Mouse (Mus musculus) midbrain, embryonic 11.5 days (tissue): ENCODE results near the gene Negr1. TPM values are rescaled to one million over a fixed set of nuclear protein-coding genes. Genes with fewer than 3 reads are reported as not detected.
A peak's percentile ranks its signal among the peaks of the same experiment; 100 is the strongest.

ENCODE experiments used
- ATAC-seq: fragments of 200-750 bp; cut with Nextera tagmentation; 2 replicates; pipeline ENCODE4 v1.8.0; 2017; ENCODE audit warnings: moderate TSS enrichment, moderate library complexity; ENCODE audit not compliant: low FRiP score
- DNase-seq: peaks from one replicate; pipeline ENCODE4 v3.0.0; 2015; ENCODE audit warnings: low spot score; ENCODE audit errors: missing footprints
- H3K27ac ChIP-seq: fragments of 300-500 bp; sonication (generic); 2 replicates; pipeline ENCODE4 v1.5.1; 2014; ENCODE audit warnings: low read depth, low read length
- H3K27me3 ChIP-seq: fragments of 300-500 bp; sonication (generic); 2 replicates; pipeline ENCODE4 v1.6.1; 2014; ENCODE audit warnings: mild to moderate bottlenecking, low read length, moderate library complexity, mixed read lengths; ENCODE audit not compliant: control insufficient read depth, insufficient read depth
- H3K36me3 ChIP-seq: fragments of 300-500 bp; sonication (generic); 2 replicates; pipeline ENCODE4 v1.6.1; 2014; ENCODE audit warnings: mild to moderate bottlenecking, low read length, moderate library complexity, mixed read lengths; ENCODE audit not compliant: control insufficient read depth, insufficient read depth
- H3K4me1 ChIP-seq: fragments of 300-500 bp; sonication (generic); 2 replicates; pipeline ENCODE4 v1.6.1; 2014; ENCODE audit warnings: low read length; ENCODE audit not compliant: control insufficient read depth, insufficient read depth
- H3K4me2 ChIP-seq: fragments of 300-500 bp; sonication (generic); 2 replicates; pipeline ENCODE4 v1.6.1; 2014; ENCODE audit warnings: mild to moderate bottlenecking, moderate library complexity
- H3K4me3 ChIP-seq: fragments of 300-500 bp; sonication (generic); 2 replicates; pipeline ENCODE4 v1.5.1; 2014; ENCODE audit warnings: low read depth, low read length
- H3K9ac ChIP-seq: fragments of 300-500 bp; sonication (generic); 2 replicates; pipeline ENCODE4 v1.6.1; 2014; ENCODE audit warnings: low read length
- H3K9me3 ChIP-seq: fragments of 300-500 bp; sonication (generic); 2 replicates; pipeline ENCODE4 v1.6.1; 2016; ENCODE audit warnings: low read length; ENCODE audit not compliant: control insufficient read depth
- WGBS: fragments of 180-500 bp; shearing (Covaris S2); extraction: QIAGEN DNeasy Blood & Tissue Kit; methylation state at CpG from one replicate; pipeline ENCODE4 v1.1.7; 2014; 5-methylcytosine and 5-hydroxymethylcytosine counted together
- polyA plus RNA-seq: library from polyadenylated mRNA; unstranded; fragments of >200 nt; fragmentation: Nextera tagmentation; extraction: Ambion mirVana; gene quantifications from 2 replicates; pipeline ENCODE4 v1.2.1, GENCODE M21; 2014

Negr1 gene
- polyA plus RNA-seq, 1 experiment from 2014 or later = 4.4 TPM

- ATAC-seq = peak; percentile 30; the same call in 1 of the 2 replicates
- H3K9ac ChIP-seq = no peak overlapping the region
- no peaks in the 10 kb centered on the region for H3K27me3 ChIP-seq
- no peaks in the 10 kb centered on the region for H3K9me3 ChIP-seq
- WGBS = 68% methylated on average over 4 of the region's 4 CpGs
- DNase-seq = peak; percentile 62
- H3K4me1 ChIP-seq = no peaks in the 10 kb centered on the region
- no peak overlapping the region for H3K4me2 ChIP-seq
- no peak overlapping the region for H3K27ac ChIP-seq
- H3K36me3 ChIP-seq = no peaks in the 10 kb centered on the region
- no peak overlapping the region for H3K4me3 ChIP-seq
Observed at GRCm38 (mm10) chr3:156895322-156895721, 333.7 kb downstream of the Negr1 start.

- no peak overlapping the region for H3K4me2 ChIP-seq
- H3K36me3 ChIP-seq = no peaks in the 10 kb centered on the region
- H3K27ac ChIP-seq = no peak overlapping the region
- 83% methylated on average over 4 of the region's 4 CpGs for WGBS
- no peak overlapping the region for H3K9ac ChIP-seq
- H3K9me3 ChIP-seq = no peaks in the 10 kb centered on the region
- H3K4me3 ChIP-seq = no peak overlapping the region
- ATAC-seq (no peak), DNase-seq (peak; percentile 71)
- no peaks in the 10 kb centered on the region for H3K27me3 ChIP-seq
- no peaks in the 10 kb centered on the region for H3K4me1 ChIP-seq
Observed at GRCm38 (mm10) chr3:156896106-156896505, 334.5 kb downstream of the Negr1 start.

- Histone ChIP-seq H3K4me3 (no peak overlapping the region), H3K9me3 (no peaks in the 10 kb centered on the region), H3K36me3 (no peaks in the 10 kb centered on the region), H3K9ac (no peak overlapping the region), H3K4me2 (no peak overlapping the region), H3K27ac (no peak overlapping the region), H3K4me1 (no peaks in the 10 kb centered on the region), H3K27me3 (no peaks in the 10 kb centered on the region)
- DNase-seq (no peak), ATAC-seq (no peak)
- WGBS = 65% methylated on average over 1 of the region's 1 CpGs
Observed at GRCm38 (mm10) chr3:156896552-156896951, 335.0 kb downstream of the Negr1 start.

- no peak for DNase-seq
- 89% methylated on average over 3 of the region's 3 CpGs for WGBS
- Histone ChIP-seq H3K4me1 (no peaks in the 10 kb centered on the region; the same call in 1 of the 2 replicates), H3K36me3 (no peaks in the 10 kb centered on the region), H3K9ac (no peak overlapping the region), H3K4me2 (no peak overlapping the region), H3K4me3 (no peak overlapping the region), H3K9me3 (no peaks in the 10 kb centered on the region), H3K27me3 (no peaks in the 10 kb centered on the region), H3K27ac (no peak overlapping the region)
- no peak for ATAC-seq
Observed at GRCm38 (mm10) chr3:156901140-156901539, 339.5 kb downstream of the Negr1 start.

GRCm38 (mm10) chr3:156903925-156904576 lies 342.5 kb downstream of the Negr1 start:
- Histone ChIP-seq H3K9me3 (no peaks in the 10 kb centered on the region), H3K4me3 (no peak overlapping the region), H3K27ac (no peak overlapping the region), H3K4me1 (no peaks in the 10 kb centered on the region; the same call in 1 of the 2 replicates), H3K4me2 (no peak overlapping the region), H3K9ac (no peak overlapping the region), H3K27me3 (no peaks in the 10 kb centered on the region), H3K36me3 (no peaks in the 10 kb centered on the region)
- WGBS = 73% methylated on average over 9 of the region's 9 CpGs
- peak; percentile 69 for DNase-seq
- peak; percentile 67; the same call in 1 of the 2 replicates for ATAC-seq

GRCm38 (mm10) chr3:156912816-156913215 lies 351.2 kb downstream of the Negr1 start:
- ATAC-seq = no peak
- 92% methylated on average over 3 of the region's 3 CpGs for WGBS
- Histone ChIP-seq H3K27me3 (no peaks in the 10 kb centered on the region), H3K4me3 (no peak overlapping the region), H3K9me3 (no peaks in the 10 kb centered on the region), H3K4me1 (no peaks in the 10 kb centered on the region), H3K4me2 (no peak overlapping the region), H3K27ac (no peak overlapping the region), H3K36me3 (no peaks in the 10 kb centered on the region), H3K9ac (no peak overlapping the region)
- DNase-seq = no peak

GRCm38 (mm10) chr3:156921369-156921768 lies 359.8 kb downstream of the Negr1 start:
- H3K36me3 ChIP-seq = no peaks in the 10 kb centered on the region
- peak; percentile 61 for DNase-seq
- no peak overlapping the region for H3K4me3 ChIP-seq
- ATAC-seq = no peak; the same call in 1 of the 2 replicates
- H3K4me1 ChIP-seq = no peaks in the 10 kb centered on the region
- no peak overlapping the region for H3K27ac ChIP-seq
- no peak overlapping the region for H3K4me2 ChIP-seq
- H3K27me3 ChIP-seq = no peaks in the 10 kb centered on the region
- H3K9me3 ChIP-seq = no peaks in the 10 kb centered on the region
- no peak overlapping the region for H3K9ac ChIP-seq

- Histone ChIP-seq H3K9ac (no peak overlapping the region), H3K4me1 (no peaks in the 10 kb centered on the region), H3K9me3 (no peaks in the 10 kb centered on the region), H3K36me3 (no peaks in the 10 kb centered on the region), H3K4me3 (no peak overlapping the region), H3K4me2 (no peak overlapping the region), H3K27me3 (no peaks in the 10 kb centered on the region), H3K27ac (no peak overlapping the region)
- ATAC-seq (no peak), DNase-seq (no peak)
- 96% methylated on average over 1 of the region's 1 CpGs for WGBS
Observed at GRCm38 (mm10) chr3:156923159-156923558, 361.6 kb downstream of the Negr1 start.

GRCm38 (mm10) chr3:156925102-156925501 lies 363.5 kb downstream of the Negr1 start:
- H3K27ac ChIP-seq = no peak overlapping the region
- 90% methylated on average over 5 of the region's 5 CpGs for whole genome bisulfite sequencing
- DNase-seq (peak; percentile 47), ATAC-seq (no peak)
- no peak overlapping the region for H3K4me3 ChIP-seq
- H3K4me2 ChIP-seq = no peak overlapping the region
- H3K36me3 ChIP-seq = no peaks in the 10 kb centered on the region
- no peaks in the 10 kb centered on the region for H3K4me1 ChIP-seq
- no peaks in the 10 kb centered on the region for H3K27me3 ChIP-seq
- no peak overlapping the region for H3K9ac ChIP-seq
- H3K9me3 ChIP-seq = no peaks in the 10 kb centered on the region
